Mouse (Mus musculus): Measurements from ENCODE around the gene Shroom3. TPM values are rescaled to one million over a fixed set of nuclear protein-coding genes. Genes with fewer than 3 reads are reported as not detected.

The Shroom3 gene
- total and polyA plus RNA-seq, 3 experiments: 0.04 to 0.11 TPM; not detected in 1

DNA sequence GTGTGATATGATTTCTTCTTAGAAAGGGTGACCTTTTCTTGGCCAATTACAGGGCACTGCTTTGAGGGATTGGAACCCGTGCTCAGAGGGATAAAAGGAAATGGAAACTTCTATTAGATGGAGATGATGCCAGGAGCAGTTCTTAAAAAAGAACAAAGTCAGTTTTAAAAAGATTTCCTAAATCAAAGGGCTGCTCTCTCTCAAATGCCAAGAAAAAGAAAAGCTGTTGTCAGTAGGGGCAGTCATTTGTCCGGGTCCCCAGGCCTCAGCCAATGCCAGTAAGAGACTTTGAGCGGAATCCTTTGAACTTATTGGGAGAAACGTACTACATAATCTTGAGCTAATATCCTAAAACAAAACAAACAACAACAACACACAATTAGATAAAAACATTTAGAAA, 181.9 kb downstream of the Shroom3 start:
- H3K9ac ChIP-seq (ENCODE audit: insufficient read depth, low read depth): no peak overlapping the region
- no peak for TF ChIP-seq MAZ (IDR thresholded peaks at IDR 0.05; ENCODE audit: low read depth, low read length)
- no peak overlapping the region for H3K4me3 ChIP-seq (replicated peaks in 1 of 3; ENCODE audit: low read depth in 2 of 3, low read length in 2 of 3, poor library complexity in 1 of 3)
- H3K27ac ChIP-seq (ENCODE audit: insufficient read depth, low read depth): no peak overlapping the region
- dilution Hi-C loops (cut with MboI; ENCODE audit: extremely low pct_ligation_motif_present, extremely low pct_unique_long_range_greater_than_20kb, low sequenced_read_pairs) (no loop called here), in situ Hi-C loops (cut with MboI; ENCODE audit: low pct_ligation_motif_present, low pct_unique_long_range_greater_than_20kb, low sequenced_read_pairs) (no loop called here)
- no peaks in the 10 kb centered on the region for H3K27me3 ChIP-seq (replicated peaks)
- H3K4me1 ChIP-seq (ENCODE audit: control insufficient read depth in 1 of 2, insufficient read depth in 2 of 2): no peaks in the 10 kb centered on the region; a peak in 1 of 4 replicates
- H3K36me3 ChIP-seq (replicated peaks in 1 of 2; ENCODE audit: control insufficient read depth in 1 of 2, insufficient read depth in 1 of 2, low read length in 1 of 2): no peaks in the 10 kb centered on the region
- no peaks in the 10 kb centered on the region for H3K79me2 ChIP-seq (replicated peaks; ENCODE audit: control insufficient read depth, extremely low read depth, insufficient read depth, poor library complexity, severe bottlenecking)
- DNase-seq (ENCODE audit: extremely low read depth): no peak
- no peak overlapping the region for H3K4me2 ChIP-seq (ENCODE audit: insufficient read depth, low read depth, poor library complexity, severe bottlenecking)
- H3K9me3 ChIP-seq (replicated peaks; ENCODE audit: low read length): no peaks in the 10 kb centered on the region

- H3K4me1 ChIP-seq (ENCODE audit: control insufficient read depth in 1 of 2, insufficient read depth in 2 of 2): no peaks in the 10 kb centered on the region; a peak in 1 of 4 replicates
- H3K27ac ChIP-seq (ENCODE audit: insufficient read depth, low read depth): no peak overlapping the region
- H3K36me3 ChIP-seq (replicated peaks in 1 of 2; ENCODE audit: control insufficient read depth in 1 of 2, insufficient read depth in 1 of 2, low read length in 1 of 2): no peaks in the 10 kb centered on the region
- H3K27me3 ChIP-seq (replicated peaks): no peaks in the 10 kb centered on the region
- H3K9me3 ChIP-seq (replicated peaks; ENCODE audit: low read length): no peaks in the 10 kb centered on the region
- TF ChIP-seq POLR2AphosphoS2 (IDR thresholded peaks at IDR 0.05; ENCODE audit: low read depth, low read length) (no peak), MEF2A (IDR thresholded peaks at IDR 0.05; ENCODE audit: borderline replicate concordance, low read depth, low read length) (no peak), E2F4 (IDR thresholded peaks at IDR 0.05; ENCODE audit: insufficient replicate concordance, low read depth, low read length) (no peak), EP300 (IDR thresholded peaks at IDR 0.05; ENCODE audit: low read length) (no peak), MAX (IDR thresholded peaks at IDR 0.05; ENCODE audit: low read length) (no peak), ELF1 (IDR thresholded peaks at IDR 0.05; ENCODE audit: low read depth, low read length) (no peak), PAX5 (IDR thresholded peaks at IDR 0.05; ENCODE audit: low read length) (no peak), SIN3A (IDR thresholded peaks at IDR 0.05; ENCODE audit: low read length) (no peak), GABPA (IDR thresholded peaks at IDR 0.05; ENCODE audit: insufficient replicate concordance, low read depth, low read length) (no peak), ETS1 (conservative IDR thresholded peaks at IDR 0.05; ENCODE audit: low read depth, low read length) (no peak), MXI1 (IDR thresholded peaks at IDR 0.05; ENCODE audit: low read depth, low read length) (no peak)
- H3K4me3 ChIP-seq (replicated peaks in 1 of 3; ENCODE audit: low read depth in 2 of 3, low read length in 2 of 3, poor library complexity in 1 of 3): no peak overlapping the region
- H3K9ac ChIP-seq (ENCODE audit: insufficient read depth, low read depth): no peak overlapping the region
- H3K4me2 ChIP-seq (ENCODE audit: insufficient read depth, low read depth, poor library complexity, severe bottlenecking): no peak overlapping the region
- dilution Hi-C loops (cut with MboI; ENCODE audit: extremely low pct_ligation_motif_present, extremely low pct_unique_long_range_greater_than_20kb, low sequenced_read_pairs) (no loop called here), in situ Hi-C loops (cut with MboI; ENCODE audit: low pct_ligation_motif_present, low pct_unique_long_range_greater_than_20kb, low sequenced_read_pairs) (no loop called here)
- no peak for DNase-seq (ENCODE audit: extremely low read depth)
- no peaks in the 10 kb centered on the region for H3K79me2 ChIP-seq (replicated peaks; ENCODE audit: control insufficient read depth, extremely low read depth, insufficient read depth, poor library complexity, severe bottlenecking)
Measured at GRCm38 (mm10) chr5:92866546-92866945, 183.3 kb downstream of the Shroom3 start.

- Histone ChIP-seq H3K79me2 (replicated peaks; ENCODE audit: control insufficient read depth, extremely low read depth, insufficient read depth, poor library complexity, severe bottlenecking) (no peaks in the 10 kb centered on the region), H3K4me3 (replicated peaks in 1 of 3; ENCODE audit: low read depth in 2 of 3, low read length in 2 of 3, poor library complexity in 1 of 3) (no peak overlapping the region), H3K27ac (ENCODE audit: insufficient read depth, low read depth) (no peak overlapping the region), H3K9me3 (replicated peaks; ENCODE audit: low read length) (no peaks in the 10 kb centered on the region), H3K4me2 (ENCODE audit: insufficient read depth, low read depth, poor library complexity, severe bottlenecking) (no peak overlapping the region), H3K36me3 (replicated peaks in 1 of 2; ENCODE audit: control insufficient read depth in 1 of 2, insufficient read depth in 1 of 2, low read length in 1 of 2) (no peaks in the 10 kb centered on the region), H3K27me3 (replicated peaks) (no peaks in the 10 kb centered on the region), H3K9ac (ENCODE audit: insufficient read depth, low read depth) (no peak overlapping the region), H3K4me1 (ENCODE audit: control insufficient read depth in 1 of 2, insufficient read depth in 2 of 2) (no peaks in the 10 kb centered on the region; a peak in 1 of 4 replicates)
- in situ Hi-C loops (cut with MboI; ENCODE audit: low pct_ligation_motif_present, low pct_unique_long_range_greater_than_20kb, low sequenced_read_pairs): no loop called here
- dilution Hi-C loops (cut with MboI; ENCODE audit: extremely low pct_ligation_motif_present, extremely low pct_unique_long_range_greater_than_20kb, low sequenced_read_pairs): no loop called here
- no peak for TF ChIP-seq ZNF384 (IDR thresholded peaks at IDR 0.05; ENCODE audit: low read depth, low read length)
- TF ChIP-seq CHD2 (IDR thresholded peaks at IDR 0.05; ENCODE audit: low read length): no peak
- no peak for TF ChIP-seq EP300 (IDR thresholded peaks at IDR 0.05; ENCODE audit: low read length)
- no peak for TF ChIP-seq MXI1 (IDR thresholded peaks at IDR 0.05; ENCODE audit: low read depth, low read length)
- TF ChIP-seq MAZ (IDR thresholded peaks at IDR 0.05; ENCODE audit: low read depth, low read length): no peak
- TF ChIP-seq BHLHE40 (IDR thresholded peaks at IDR 0.05; ENCODE audit: low read depth, low read length): no peak
- TF ChIP-seq SMC3 (IDR thresholded peaks at IDR 0.05; ENCODE audit: low read depth, low read length): no peak
- TF ChIP-seq USF1 (IDR thresholded peaks at IDR 0.05; ENCODE audit: low read depth, low read length): no peak
- no peak for TF ChIP-seq ZMIZ1 (IDR thresholded peaks at IDR 0.05; ENCODE audit: low read depth, low read length)
- TF ChIP-seq MYC (IDR thresholded peaks at IDR 0.05; ENCODE audit: low read depth, low read length): no peak
- no peak for TF ChIP-seq NRF1 (IDR thresholded peaks at IDR 0.05; ENCODE audit: low read depth, low read length)
- TF ChIP-seq ETS1 (conservative IDR thresholded peaks at IDR 0.05; ENCODE audit: low read depth, low read length): no peak
- no peak for TF ChIP-seq JUND (conservative IDR thresholded peaks at IDR 0.05; ENCODE audit: low read depth, low read length)
- no peak for TF ChIP-seq NELFE (IDR thresholded peaks at IDR 0.05; ENCODE audit: low read depth, low read length)
- no peak for TF ChIP-seq GABPA (IDR thresholded peaks at IDR 0.05; ENCODE audit: insufficient replicate concordance, low read depth, low read length)
- TF ChIP-seq CTCF (conservative IDR thresholded peaks at IDR 0.05 in 1 of 2, IDR thresholded peaks at IDR 0.05 in 1 of 2; ENCODE audit: low read depth in 2 of 2, low read length in 2 of 2): no peak
- TF ChIP-seq ELF1 (IDR thresholded peaks at IDR 0.05; ENCODE audit: low read depth, low read length): no peak
- TF ChIP-seq USF2 (conservative IDR thresholded peaks at IDR 0.05; ENCODE audit: low read depth, low read length): no peak
- TF ChIP-seq TBP (conservative IDR thresholded peaks at IDR 0.05; ENCODE audit: low read depth, low read length): no peak
- DNase-seq (ENCODE audit: extremely low read depth): no peak
Measured at GRCm38 (mm10) chr5:92867253-92867652, 184.0 kb downstream of the Shroom3 start.
